Mouse (Mus musculus): Measurements from ENCODE around the gene Nefh.

The Nefh gene

DNA sequence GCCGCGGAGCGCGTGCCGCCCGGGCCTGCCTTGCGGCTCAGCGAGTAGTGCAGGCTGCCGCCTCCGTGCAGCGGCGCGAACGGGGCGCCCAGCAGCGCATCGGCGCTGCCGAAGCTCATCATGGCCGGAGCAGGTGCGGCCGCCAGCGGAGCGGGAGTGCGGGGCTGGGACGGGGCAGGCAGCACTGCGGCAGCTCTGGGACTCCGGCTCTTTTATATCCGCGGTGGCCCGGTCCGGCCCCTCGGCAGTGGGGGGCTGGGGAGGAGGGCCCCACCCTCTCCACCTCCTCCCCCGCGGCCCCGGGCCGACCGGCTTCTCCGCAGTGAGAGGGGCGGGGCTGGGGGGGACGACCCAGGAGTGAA, at the start of gene Nefh:
TSS of gene Nefh (minus strand) at position 252 of the 362 bp plus-strand sequence.
- no peak for DNase-seq

DNA sequence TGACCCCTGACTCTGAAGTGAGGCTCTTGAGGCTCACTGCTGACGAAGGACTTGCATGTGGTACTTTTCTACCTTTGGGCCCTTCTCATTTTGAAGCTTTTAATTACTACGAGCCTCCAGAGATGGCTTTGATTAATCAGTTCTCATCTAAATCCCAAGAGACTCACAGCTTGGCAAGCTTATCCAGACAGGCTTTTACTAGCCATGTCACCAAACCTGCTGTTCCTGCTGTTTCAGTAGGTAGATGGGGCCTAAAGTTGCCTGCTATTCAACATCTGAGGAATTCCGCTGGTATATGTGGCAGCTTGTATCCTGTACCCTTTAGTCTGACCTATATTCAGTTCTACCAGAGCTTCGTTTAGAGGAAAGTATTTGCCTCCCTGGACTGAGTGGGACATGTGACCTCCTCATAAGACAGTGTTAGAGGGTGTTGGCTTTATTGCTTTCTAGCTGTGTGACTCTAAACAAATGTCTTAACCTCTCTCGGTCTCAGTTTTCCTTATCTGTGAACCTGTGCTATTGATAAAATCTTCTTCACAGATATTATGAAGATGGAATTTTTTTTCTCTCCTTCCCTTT, 48.8 kb upstream of the Nefh start:
- no peak for DNase-seq

DNA sequence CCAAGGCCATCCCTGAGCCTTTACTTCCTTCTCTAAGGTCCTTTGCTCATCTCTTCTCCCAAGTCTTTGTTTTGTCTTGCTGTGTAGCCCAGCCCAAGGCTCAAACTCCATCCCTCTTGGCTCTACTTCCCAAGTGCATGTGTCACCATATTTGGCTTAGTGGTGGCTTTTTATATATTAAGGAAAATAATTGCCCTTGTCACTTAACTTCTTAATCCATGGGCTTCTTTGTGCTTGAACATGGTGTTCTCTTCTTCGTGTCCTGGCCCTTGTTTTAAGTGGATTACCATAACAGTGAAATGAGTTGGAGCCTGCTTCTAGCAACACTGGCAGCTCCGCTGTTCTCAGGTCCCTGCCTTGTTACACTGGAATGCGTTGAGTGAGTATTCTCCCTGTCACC, 47.8 kb upstream of the Nefh start:
- DNase-seq, result no peak

DNA sequence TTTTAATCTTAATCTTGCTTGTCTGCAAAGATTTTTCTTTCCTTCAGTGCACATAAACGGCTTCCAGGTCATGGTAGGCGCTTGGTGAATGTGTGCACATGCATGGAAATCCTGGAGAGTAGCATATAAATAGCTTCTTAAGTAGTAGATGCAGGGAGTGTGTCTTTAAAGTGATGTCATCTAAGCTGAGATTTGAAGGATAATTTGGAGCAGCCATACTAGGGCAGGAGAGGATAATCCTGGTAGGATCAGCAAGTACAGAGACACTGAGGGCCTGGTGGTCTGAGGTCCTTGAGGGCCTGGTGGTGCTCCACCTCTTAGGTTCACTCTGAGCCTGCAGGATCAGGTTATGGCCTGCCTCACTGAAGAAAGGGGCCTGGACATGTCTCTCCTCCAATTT, 44.6 kb upstream of the Nefh start:
- no peak for DNase-seq

DNA sequence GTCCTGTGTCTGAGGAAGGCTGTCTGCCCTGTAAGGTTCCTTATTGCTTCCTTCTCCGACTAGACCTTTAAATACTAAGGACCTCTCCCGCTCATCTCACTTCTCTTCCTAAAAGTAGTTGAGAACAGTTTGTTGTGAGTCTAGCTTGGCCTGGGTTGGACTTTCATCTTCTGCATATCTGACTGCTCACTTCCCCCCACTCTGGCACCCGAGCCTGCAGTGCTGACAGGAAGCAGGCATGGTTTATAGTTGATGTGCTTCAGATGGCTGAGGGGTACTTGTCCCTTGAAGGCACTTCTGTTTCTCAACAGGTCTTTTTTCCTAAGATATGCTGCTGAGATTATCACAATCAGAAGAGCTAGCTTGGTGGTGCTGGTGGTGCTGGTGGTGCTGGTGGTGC, 41.3 kb upstream of the Nefh start:
- DNase-seq, result peak; percentile 48 to 63

DNA sequence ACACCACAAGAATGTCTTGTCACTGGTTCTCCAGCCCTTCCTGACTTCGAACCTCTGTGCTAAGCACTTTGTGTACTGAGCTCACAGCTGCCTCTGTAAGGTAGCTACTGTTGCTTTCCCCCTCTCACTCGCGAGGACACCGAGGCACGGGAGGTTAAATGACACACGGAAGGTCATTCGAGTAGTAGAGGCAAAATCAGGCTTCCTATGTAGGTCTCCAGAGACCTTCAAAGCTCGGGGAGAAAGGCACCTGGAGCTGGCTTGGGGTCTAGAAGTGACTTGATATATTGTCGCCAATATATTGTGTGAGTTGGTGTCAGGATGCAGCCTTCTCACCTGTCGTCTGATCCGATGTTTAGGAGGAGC, 39.6 kb upstream of the Nefh start:
- DNase-seq, result no peak

DNA sequence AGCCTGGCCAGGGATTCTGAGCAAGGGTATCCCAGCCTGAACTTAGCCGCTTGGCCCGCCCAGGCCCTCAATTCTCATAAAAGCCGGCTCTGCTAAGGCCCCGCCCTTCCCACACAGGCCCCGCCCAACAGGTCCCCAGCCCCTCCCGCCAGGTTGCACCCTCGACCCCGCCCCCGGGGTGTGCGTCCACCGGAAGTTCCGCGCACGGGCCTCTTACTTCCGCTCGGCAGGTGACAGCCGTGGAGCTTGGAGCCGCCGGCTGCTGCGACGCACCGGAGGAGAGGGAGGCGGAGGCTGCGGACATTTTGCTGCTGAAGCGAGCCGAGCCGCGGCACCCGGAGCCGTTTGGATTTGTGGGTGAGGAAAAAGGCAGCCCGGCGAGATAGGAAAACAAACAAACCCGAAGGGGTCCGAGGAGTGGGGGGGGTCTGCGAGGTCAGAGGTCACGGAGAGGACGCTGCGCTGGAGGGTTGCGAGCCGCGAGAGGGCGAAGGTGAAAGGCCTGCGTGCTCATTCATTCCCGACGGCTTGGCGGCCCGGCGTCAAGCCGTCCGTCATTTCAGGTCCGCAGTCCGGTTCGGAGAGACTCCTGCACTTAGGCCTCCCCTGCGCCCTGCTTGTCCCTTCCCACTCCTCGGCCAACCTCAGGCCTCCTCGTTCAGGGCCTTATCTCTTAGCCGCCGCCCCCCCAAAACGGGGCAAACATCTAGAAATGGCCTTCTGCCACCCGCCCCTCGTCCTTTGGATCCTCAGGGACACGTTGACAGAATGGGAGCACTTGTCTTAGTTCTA, 39.0 kb upstream of the Nefh start, which contains the start of gene Ap1b1:
TSS of gene Ap1b1 (plus strand) at position 130 of the 792 bp plus-strand sequence.
- peak; percentile 94 for DNase-seq

DNA sequence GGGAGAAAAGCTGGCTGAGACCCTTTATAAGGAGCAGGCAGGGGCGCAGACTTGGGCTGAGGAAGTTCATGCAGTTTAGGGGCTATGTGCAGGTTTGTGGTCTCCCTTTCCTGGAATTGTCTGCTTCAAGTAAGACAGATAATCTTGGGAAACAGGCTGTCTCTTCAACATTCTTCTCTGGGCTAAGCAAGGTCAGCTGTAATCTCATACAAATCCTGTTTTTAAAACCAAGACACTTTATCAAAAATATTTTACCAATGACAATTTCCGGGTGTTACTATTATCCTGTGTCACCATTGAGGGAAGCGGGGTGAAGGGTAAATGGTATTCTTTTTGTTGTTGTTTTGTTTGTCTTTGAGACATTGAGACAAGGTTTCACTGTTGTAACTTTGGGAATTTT, 36.9 kb upstream of the Nefh start:
- DNase-seq, result no peak

DNA sequence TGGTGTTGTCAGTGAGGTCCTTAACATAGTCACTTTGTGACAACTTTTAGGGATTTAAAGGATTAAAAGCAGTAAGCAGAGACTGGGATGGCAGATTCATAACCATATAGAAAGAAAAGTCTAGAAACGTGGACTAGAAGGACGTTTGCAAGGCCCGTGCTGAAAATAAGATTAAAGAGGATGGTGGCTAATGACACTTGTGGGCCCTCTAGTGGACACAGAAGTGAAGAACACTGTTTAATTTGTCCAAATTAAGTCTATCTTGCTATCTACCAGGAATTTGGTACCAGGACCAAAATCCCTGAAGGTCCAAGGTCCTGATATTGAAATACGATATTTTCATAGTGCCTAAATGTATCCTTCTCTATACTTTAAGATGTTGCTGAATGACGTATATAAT, 36.4 kb upstream of the Nefh start:
- DNase-seq, result no peak

DNA sequence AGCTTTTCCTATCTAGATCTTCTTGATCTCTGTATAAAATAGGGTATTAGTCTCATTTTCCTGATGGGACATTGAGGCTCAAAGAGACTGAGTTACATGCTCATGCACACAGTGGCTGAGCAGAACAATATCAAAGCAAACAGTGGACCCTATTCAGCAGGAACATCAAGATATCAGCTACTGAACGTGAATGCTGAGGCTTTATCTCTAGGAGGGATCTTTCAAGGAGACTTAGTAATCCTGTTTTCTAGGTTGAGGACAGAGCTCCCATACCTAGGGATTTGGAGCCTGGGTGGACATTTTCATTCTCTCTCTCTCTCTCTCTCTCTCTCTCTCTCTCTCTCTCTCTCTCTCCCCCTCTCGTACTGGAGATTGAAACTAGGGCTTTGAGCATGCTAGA, 35.7 kb upstream of the Nefh start:
- DNase-seq, result no peak

DNA sequence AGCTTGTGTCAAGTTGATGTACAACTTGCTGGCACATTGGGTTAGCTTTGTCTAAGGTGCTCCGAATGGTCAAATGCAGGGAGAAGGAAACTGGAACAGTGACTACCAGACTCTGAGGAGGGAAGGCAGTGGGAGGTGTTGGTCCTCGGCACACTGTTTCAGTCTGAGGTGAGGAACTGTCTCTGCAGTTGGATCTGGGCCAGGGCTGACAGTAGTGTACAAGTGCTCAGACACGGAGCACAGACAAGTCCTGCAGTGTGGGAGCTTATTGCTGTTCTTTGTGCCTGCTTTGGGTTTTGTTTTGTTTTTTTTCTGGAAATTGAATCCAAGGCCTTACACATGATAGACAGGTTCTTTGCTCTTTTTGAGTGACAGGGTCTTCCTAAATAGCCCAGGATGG, 35.1 kb upstream of the Nefh start:
- no peak for DNase-seq

DNA sequence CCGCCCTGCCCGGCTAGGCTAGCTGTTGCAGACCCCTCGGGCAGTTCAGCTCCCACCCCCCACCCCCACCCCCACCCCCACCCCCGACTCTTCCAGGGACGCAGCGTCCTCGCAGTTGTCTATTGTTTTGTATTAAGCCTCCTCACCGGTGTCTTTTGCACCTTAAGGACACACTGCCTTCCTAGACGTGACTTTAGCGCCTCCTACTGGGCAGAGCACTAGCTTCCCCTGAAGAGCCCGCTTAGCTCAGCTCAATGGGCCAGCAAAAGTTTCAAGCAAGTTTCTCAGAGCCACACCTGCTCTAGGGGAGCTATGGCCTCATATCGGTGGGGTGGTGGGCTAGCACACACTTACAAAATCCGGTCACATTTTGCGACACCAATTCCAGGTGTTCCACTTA, 27.8 kb upstream of the Nefh start:
- DNase-seq, result peak; percentile 73 to 76

DNA sequence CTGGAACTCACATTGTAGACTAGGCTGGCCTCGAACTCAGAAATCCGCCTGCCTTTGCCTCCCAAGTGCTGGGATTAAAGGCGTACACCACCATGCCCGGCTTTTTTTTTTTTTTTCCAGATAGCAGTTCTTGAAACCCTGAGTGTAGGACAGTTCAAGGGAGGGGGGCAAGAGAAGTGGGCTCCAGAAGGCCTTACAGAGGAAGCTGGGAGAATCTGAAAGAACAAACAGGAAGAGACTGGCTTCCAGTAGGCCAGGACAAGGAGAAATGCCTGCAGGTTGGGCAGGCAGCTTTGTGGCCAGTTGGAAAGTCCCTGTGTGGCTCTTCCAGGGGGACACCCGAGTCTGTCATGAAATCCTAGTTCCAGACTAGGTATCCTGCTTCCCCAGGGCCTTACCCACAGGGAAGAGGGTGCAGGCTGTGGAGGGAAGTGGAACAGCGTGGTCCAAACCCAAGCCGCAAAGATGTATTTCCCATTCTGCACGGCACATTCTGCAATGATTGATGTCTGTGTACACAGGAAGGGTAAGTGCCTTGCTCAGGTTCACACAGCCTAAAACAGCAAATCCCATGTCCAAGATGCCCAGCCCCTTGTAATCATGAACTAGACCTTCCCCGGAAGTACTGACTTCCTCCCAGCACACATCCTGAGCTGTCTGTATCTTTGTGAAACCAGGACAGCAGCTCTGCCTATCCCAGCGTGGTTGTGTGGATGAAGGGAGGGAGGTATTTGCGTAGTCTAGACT, 26.7 kb upstream of the Nefh start:
- no peak for DNase-seq

DNA sequence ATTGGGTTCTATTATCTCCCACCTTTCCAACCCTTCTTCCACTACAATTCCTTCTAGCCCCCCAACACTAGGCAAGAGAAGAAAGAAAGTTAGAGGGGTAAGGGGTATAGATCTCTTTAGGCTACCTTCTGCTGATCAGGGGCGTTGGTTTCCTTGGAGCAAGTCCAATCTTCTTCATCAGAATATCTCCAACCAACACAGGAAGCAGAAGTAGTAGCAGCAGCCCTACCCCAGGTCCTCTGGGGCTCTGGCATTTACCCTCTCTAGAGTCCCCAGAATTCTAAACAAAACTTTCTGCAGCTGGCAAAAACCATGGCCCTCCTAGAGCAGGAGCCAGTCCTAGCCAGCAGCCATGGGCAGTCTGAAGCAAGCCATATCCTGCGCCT, 26.0 kb upstream of the Nefh start:
- no peak for DNase-seq

DNA sequence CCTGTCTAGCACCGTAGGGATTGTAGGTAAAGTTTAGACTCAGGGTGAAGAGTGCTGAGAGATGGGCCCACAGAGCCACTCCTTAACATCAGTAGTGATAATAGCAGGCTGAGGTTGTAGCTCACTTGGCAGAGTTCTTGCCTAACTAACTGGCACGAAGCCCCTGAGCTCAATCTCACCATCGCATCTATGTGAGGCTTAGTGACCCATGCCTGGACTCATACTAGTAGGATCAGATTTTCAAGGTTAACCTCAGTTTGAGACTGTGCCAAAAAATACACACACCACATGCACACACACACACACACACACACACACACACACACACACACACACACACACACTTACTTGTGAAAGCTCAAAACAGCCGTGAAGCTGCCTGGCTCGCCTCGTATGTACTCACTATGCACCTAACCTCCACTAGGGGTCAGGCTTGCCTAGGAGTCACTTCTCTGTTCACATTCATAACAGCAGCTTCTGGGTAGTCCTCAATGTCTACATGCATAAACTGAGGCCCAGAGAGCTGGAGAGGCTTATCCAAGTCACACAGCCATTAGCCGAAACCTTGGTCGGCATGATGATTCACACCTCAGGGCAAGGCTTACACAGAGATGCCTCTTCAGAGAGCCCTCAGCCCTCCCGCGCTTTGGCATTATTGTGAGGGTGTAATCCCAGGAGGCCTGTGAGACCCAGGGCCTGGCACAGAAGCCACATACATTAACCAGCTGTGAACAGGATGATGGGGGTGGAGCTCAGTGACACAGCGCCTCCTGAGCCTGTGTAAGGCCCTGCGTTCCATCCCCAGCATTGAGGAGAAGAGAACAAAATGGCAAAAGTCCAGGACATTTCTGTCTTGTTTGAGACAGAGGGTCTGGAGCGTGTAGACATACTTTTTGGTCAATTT, 25.4 kb upstream of the Nefh start:
- peak; percentile 37 to 38 for DNase-seq

DNA sequence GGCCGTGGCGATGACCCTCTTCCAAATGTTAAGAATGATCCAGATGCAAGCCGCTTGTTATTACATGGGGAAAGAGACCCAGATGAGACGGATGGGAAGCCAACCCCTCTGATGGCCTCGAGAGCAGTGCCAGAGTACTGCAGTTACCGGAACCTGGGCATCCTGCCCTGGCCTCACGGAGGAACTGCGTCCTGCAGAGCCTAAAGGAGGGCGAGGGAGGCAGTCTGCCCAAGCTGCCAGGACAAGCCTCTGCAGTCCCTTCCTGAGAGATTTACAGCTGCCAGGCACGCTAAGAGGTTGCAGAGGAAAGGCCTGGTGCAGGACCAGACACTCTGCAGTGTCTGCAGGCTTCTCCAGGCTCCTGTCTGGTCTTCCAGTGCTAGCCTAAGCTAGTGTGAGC, 20.5 kb upstream of the Nefh start:
- DNase-seq, result no peak

DNA sequence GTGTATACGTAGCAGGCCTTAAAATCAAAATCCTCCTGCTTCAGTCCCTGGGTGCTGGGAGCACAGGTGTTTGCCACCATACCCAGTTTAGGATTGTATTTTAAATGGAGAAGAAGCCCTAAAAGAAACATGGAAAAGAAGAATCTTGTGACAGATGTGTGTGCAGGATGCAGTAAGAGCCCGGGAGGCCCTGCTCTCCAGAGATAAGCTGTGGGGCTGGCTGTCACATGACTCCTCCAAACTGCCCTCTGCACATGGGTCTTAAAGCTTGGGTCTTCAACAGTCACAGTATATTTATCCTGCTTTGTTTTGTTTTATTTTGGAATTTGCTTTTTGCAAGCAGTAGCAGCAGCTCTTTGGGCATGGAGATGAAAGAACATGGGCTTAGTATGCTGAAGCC, 19.7 kb upstream of the Nefh start:
- DNase-seq, result no peak

DNA sequence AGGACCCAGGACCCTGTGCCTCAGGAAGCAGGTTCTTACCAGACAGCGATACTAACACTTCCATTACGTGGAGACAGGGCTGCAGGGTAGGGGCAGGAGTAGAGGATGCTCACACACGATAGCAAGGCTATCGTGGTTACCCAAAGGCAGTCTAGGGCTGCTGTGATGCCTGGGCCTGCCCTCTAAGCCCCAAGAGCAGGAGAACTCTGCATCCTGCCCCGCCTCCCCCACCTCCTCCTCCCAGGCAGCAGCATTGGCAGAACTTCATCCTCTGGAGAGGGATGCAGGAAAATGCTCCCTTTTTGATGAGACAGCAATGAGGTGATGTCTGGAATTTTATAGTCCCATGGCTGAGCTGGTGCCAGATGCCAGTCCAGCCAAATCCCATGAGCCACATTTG, 19.0 kb upstream of the Nefh start:
- DNase-seq, result no peak

DNA sequence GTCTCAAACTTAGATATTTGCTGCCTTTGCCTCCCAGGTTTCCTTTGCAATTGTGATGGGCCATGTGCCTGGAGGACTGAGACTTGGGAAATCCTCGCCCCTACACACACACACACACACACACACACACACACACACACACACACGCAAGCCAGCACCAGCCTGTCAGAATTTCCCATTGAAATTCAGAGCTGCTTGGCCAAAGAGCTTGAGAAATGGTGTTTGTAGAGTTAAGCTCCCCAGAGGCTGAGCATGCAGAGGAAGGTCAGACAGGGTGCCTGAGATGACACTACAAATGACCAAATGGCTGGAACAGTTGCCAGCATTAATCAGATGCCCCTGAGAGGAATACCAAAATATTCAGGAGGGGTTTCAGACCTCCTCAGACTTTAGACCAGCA, 18.5 kb upstream of the Nefh start:
- DNase-seq, result no peak

DNA sequence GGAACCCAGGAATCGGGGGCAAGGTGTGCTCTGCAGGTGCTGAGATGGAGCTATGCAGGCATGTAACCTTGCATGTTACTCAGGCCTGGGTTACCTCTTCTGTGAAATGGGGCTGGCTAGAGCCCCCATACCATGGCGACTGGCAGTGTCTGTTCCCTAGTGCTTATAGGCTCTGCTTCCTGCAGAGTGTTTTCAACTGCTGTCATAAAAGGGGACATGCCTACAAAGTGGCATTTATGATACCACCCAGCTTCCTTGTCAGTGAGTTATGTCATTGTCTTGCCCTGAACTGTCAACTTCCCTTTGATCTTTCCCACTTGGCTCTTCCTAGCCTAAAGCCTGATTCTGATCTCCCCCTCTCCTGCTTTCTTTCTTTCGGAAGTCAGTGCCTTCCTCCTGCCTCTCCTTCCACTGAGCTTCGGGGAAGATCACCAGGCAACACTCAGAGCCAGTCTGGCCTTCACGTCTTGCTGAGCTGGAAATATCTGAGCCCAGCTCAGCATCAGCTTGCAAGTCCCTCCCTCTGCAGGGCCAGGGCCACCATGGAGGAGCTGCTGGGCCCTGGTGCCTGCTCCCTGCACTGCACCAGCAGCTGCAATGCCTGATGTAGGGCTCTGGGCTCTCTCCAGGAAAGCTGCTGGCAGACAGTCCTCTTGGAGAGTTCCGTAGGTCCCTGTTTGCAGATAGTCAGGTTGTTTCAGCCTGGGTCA, 15.4 kb upstream of the Nefh start:
- no peak for DNase-seq

DNA sequence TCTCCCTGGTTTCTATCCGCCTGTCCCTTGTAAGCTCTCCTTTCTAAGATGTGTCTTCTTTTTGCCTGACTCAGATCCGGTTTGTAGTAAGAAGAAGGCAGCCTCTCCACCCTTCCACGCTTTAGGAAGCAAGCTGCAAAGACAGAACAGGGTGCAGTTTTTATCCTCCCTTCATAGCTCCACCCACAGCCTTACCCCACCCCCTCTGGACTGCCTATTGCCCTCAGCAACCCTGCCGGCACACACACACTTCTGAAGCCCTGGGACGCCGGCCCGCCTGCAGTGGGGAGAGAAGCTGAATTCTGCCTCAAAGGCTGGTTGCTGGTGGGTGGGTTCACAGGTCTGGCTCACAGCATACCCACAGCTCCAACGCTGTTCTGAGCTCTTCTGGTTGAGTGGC, 6.1 kb upstream of the Nefh start:
- DNase-seq, result no peak

DNA sequence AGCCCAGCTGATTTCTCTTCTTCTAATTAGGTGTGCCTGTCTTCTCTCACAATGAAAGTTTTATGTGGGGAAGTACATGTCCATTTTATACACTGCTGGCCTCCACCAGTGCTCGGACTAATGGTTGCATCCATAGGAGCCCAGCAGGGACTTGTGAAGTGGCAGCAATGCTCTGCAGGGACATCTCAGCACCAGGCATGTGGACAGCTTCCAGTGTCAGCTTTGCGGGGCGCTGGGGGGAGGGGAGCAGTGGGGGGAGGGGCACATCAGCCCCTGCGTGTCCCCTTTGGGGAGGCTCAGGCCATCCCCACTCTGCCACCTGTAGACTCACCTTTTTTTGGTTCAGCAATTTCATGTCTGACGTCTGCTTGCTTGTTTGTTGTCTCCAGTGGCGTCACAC, 5.5 kb upstream of the Nefh start:
- DNase-seq, result no peak

All from thymus, postnatal 36 days (tissue).